Mouse (Mus musculus) lung, postnatal 0 days (tissue): Measurements from ENCODE around the gene Aldoart2.

ENCODE experiments used
- CTCF ChIP-seq: IDR thresholded peaks from 2 replicates; pipeline ENCODE4 v1.5.1; 2016; ENCODE audit warnings: antibody characterized with exemption, mild to moderate bottlenecking
- EP300 ChIP-seq: IDR thresholded peaks from 2 replicates; pipeline ENCODE4 v1.6.1; 2016; ENCODE audit warnings: antibody characterized with exemption, mild to moderate bottlenecking, control low read depth

DNA sequence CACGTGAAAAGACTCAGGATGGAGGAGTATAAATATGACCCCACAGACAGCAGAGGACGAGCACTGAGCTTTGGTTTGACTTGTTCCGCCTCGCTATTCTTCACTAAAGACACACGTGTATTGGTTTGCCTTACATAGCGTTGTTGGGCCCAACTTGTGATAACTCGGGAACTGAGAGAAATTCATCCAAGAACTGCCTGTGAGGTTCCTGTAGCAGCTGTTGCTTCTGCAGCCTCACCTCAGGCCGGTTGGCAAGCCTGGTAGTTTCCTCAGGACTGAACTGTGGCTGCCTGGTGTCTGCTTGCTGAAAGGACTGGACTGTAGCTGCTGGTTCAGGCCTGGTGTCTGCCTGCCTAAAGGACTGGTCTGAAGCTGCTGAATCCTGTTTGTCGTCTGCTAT is 5.6 kb downstream of the Aldoart2 start:
- TF ChIP-seq EP300 (no peak), CTCF (no peak)
